Mouse (Mus musculus) kidney, adult 2 months (tissue): Measurements from ENCODE around the gene Specc1.

Experiments used
- CTCF ChIP-seq: fragments of 200-500 bp; conservative IDR thresholded peaks from 2 replicates; pipeline ENCODE4 v1.5.1; 2011; ENCODE audit warnings: low read depth, mild to moderate bottlenecking, control low read depth, low read length, moderate library complexity, mixed read lengths; ENCODE audit not compliant: insufficient read depth, insufficient read length
- POLR2A ChIP-seq: fragments of 200-500 bp; IDR thresholded peaks from one replicate; pipeline ENCODE4 v1.6.1; 2011; ENCODE audit warnings: low read depth, low read length, control low read depth

DNA sequence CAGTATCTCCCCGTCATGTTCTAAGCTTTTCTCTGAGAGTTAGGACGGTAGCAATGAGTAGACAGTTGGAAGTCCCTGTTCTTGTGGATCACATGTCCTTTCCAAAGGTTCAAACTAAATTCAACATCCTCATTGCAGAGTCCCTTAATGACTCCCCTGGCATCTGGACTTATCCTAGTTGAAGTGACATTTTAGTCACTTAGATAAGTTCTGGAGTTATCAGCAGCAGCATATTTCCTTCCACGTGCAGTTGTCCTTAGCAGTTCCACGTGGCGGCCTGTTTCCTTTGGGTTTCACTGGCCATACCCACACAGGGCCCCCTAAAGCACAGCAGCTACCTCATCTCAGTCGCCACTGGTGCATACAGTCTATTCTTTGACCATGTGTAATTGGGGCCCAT is 109.1 kb downstream of the Specc1 start:
- TF ChIP-seq POLR2A (no peak), CTCF (no peak)
